Mouse (Mus musculus): ENCODE results near the gene Cpne5. TPM values are rescaled to one million over a fixed set of nuclear protein-coding genes. Genes with fewer than 3 reads are reported as not detected.

Cpne5 gene
- polyA plus RNA-seq, 1 experiment from 2014 or later: 2.7 TPM

- H3K4me2 ChIP-seq (replicated peaks; ENCODE audit: low read depth): no peak overlapping the region
- no peak overlapping the region for H3K27ac ChIP-seq (ENCODE audit: low read depth, low read length)
- no peaks in the 10 kb centered on the region for H3K9me3 ChIP-seq (ENCODE audit: control insufficient read depth)
- no peaks in the 10 kb centered on the region for H3K4me1 ChIP-seq (replicated peaks; ENCODE audit: control insufficient read depth, insufficient read depth, low read length)
- no peak; the same call in 1 of the 2 replicates for TF ChIP-seq CTCF (IDR thresholded peaks at IDR 0.05; ENCODE audit: low read depth)
- no peak for ATAC-seq
- H3K27me3 ChIP-seq (replicated peaks; ENCODE audit: control insufficient read depth, insufficient read depth, low read length): no peaks in the 10 kb centered on the region
- H3K36me3 ChIP-seq (ENCODE audit: control insufficient read depth, insufficient read depth): no peaks in the 10 kb centered on the region
- WGBS: 46% methylated on average over 4 of the region's 4 CpGs
- H3K4me3 ChIP-seq (ENCODE audit: low read depth, low read length): no peak overlapping the region
- H3K9ac ChIP-seq (ENCODE audit: low read depth, low read length): no peak overlapping the region
Measured at GRCm38 (mm10) chr17:29180406-29181127, 57.4 kb downstream of the Cpne5 start.

- Histone ChIP-seq H3K9ac (ENCODE audit: low read depth, low read length) (no peak overlapping the region), H3K4me1 (replicated peaks; ENCODE audit: control insufficient read depth, insufficient read depth, low read length) (no peaks in the 10 kb centered on the region), H3K4me2 (replicated peaks; ENCODE audit: low read depth) (no peak overlapping the region), H3K27me3 (replicated peaks; ENCODE audit: control insufficient read depth, insufficient read depth, low read length) (no peaks in the 10 kb centered on the region), H3K4me3 (ENCODE audit: low read depth, low read length) (no peak overlapping the region), H3K9me3 (ENCODE audit: control insufficient read depth) (no peaks in the 10 kb centered on the region), H3K27ac (ENCODE audit: low read depth, low read length) (no peak overlapping the region), H3K36me3 (ENCODE audit: control insufficient read depth, insufficient read depth) (no peaks in the 10 kb centered on the region)
- no peak for ATAC-seq
- no peak for TF ChIP-seq CTCF (IDR thresholded peaks at IDR 0.05; ENCODE audit: low read depth)
- WGBS: 94% methylated on average over 6 of the region's 6 CpGs
Measured at GRCm38 (mm10) chr17:29179917-29180316, 58.0 kb downstream of the Cpne5 start.

- 80% methylated on average over 9 of the region's 9 CpGs for WGBS
- TF ChIP-seq CTCF (IDR thresholded peaks at IDR 0.05; ENCODE audit: low read depth): no peak
- no peak for ATAC-seq
- H3K36me3 ChIP-seq (ENCODE audit: control insufficient read depth, insufficient read depth): no peaks in the 10 kb centered on the region
- no peak overlapping the region for H3K4me3 ChIP-seq (ENCODE audit: low read depth, low read length)
- H3K9ac ChIP-seq (ENCODE audit: low read depth, low read length): no peak overlapping the region
- H3K27ac ChIP-seq (ENCODE audit: low read depth, low read length): no peak overlapping the region
- H3K9me3 ChIP-seq (ENCODE audit: control insufficient read depth): no peaks in the 10 kb centered on the region
- H3K4me1 ChIP-seq (replicated peaks; ENCODE audit: control insufficient read depth, insufficient read depth, low read length): no peaks in the 10 kb centered on the region
- no peaks in the 10 kb centered on the region for H3K27me3 ChIP-seq (replicated peaks; ENCODE audit: control insufficient read depth, insufficient read depth, low read length)
- no peak overlapping the region for H3K4me2 ChIP-seq (replicated peaks; ENCODE audit: low read depth)
Measured at GRCm38 (mm10) chr17:29178503-29179059, 59.4 kb downstream of the Cpne5 start.

DNA sequence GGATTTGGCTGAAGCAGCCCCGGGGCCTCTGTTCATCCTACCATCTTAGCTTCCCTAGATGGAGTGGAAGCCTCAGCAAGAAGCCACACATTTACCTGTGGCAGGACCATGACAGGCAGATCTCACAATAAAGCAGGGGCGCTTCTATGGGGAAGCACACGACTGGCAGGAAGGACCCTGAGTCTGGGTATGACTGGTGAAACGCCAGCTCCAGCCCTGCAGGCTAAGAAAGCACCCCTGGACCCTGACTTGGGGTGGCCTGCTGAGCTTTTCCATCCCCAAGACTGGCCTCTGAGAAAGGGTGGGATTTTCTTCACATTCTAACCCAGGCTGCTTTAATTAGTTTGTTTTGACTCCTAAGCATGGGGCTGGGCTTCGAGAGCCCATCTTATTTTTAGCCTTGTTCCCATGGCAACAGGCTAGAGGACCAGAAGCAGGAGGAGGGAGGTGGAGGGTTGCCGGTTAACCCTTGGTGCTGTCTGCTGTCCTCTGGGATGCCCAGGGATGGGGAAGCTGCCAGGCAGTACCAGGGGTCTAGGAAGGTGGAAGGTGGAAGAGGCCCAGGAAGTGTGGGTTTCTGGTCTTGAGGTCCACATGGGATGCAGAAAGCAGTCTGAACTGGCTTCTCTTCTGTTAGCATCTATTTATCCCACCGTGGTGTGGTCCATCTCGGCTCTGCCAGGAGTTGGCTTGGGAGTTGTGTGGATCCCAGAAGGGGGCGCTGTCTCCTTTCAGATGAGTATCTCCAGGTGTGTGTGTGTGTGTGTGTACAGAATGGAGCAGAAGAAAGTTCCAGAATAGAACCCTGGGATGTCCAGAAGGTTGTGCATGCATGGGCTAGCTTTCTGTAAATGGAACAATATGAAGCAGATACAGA lies 61.3 kb downstream of the Cpne5 start:
- H3K27ac ChIP-seq (ENCODE audit: low read depth, low read length): no peak overlapping the region
- peak; percentile 86 for TF ChIP-seq CTCF (IDR thresholded peaks at IDR 0.05; ENCODE audit: low read depth)

GRCm38 (mm10) chr17:29175693-29176092 lies 62.3 kb downstream of the Cpne5 start:
- 55% methylated on average over 3 of the region's 3 CpGs for WGBS

More for the DNA sequence above, 61.3 kb downstream of the Cpne5 start:
- no peak for ATAC-seq
- no peaks in the 10 kb centered on the region for H3K9me3 ChIP-seq (ENCODE audit: control insufficient read depth)
- no peak overlapping the region for H3K4me3 ChIP-seq (ENCODE audit: low read depth, low read length)
- H3K4me1 ChIP-seq (replicated peaks; ENCODE audit: control insufficient read depth, insufficient read depth, low read length): no peaks in the 10 kb centered on the region
- no peaks in the 10 kb centered on the region for H3K27me3 ChIP-seq (replicated peaks; ENCODE audit: control insufficient read depth, insufficient read depth, low read length)
- H3K9ac ChIP-seq (ENCODE audit: low read depth, low read length): no peak overlapping the region
- WGBS: 28% methylated on average over 9 of the region's 9 CpGs
- H3K4me2 ChIP-seq (replicated peaks; ENCODE audit: low read depth): no peak overlapping the region
- H3K36me3 ChIP-seq (ENCODE audit: control insufficient read depth, insufficient read depth): no peaks in the 10 kb centered on the region

GRCm38 (mm10) chr17:29173165-29173564 lies 64.8 kb downstream of the Cpne5 start:
- no peak overlapping the region for H3K4me2 ChIP-seq (replicated peaks; ENCODE audit: low read depth)
- no peaks in the 10 kb centered on the region for H3K27me3 ChIP-seq (replicated peaks; ENCODE audit: control insufficient read depth, insufficient read depth, low read length)
- H3K9ac ChIP-seq (ENCODE audit: low read depth, low read length): no peak overlapping the region
- no peak for TF ChIP-seq CTCF (IDR thresholded peaks at IDR 0.05; ENCODE audit: low read depth)
- ATAC-seq: no peak
- WGBS: 75% methylated on average over 8 of the region's 8 CpGs
- peaks cover 3% of the 10 kb centered on the region; the same call in 1 of the 2 replicates for H3K4me1 ChIP-seq (replicated peaks; ENCODE audit: control insufficient read depth, insufficient read depth, low read length)
- H3K27ac ChIP-seq (ENCODE audit: low read depth, low read length): no peak overlapping the region
- H3K4me3 ChIP-seq (ENCODE audit: low read depth, low read length): no peak overlapping the region
- no peaks in the 10 kb centered on the region for H3K36me3 ChIP-seq (ENCODE audit: control insufficient read depth, insufficient read depth)
- H3K9me3 ChIP-seq (ENCODE audit: control insufficient read depth): no peaks in the 10 kb centered on the region

More at GRCm38 (mm10) chr17:29175693-29176092, 62.3 kb downstream of the Cpne5 start:
- Histone ChIP-seq H3K9ac (ENCODE audit: low read depth, low read length) (no peak overlapping the region), H3K9me3 (ENCODE audit: control insufficient read depth) (no peaks in the 10 kb centered on the region), H3K4me3 (ENCODE audit: low read depth, low read length) (no peak overlapping the region), H3K36me3 (ENCODE audit: control insufficient read depth, insufficient read depth) (no peaks in the 10 kb centered on the region), H3K27me3 (replicated peaks; ENCODE audit: control insufficient read depth, insufficient read depth, low read length) (no peaks in the 10 kb centered on the region), H3K4me1 (replicated peaks; ENCODE audit: control insufficient read depth, insufficient read depth, low read length) (peaks cover 3% of the 10 kb centered on the region; the same call in 1 of the 2 replicates), H3K4me2 (replicated peaks; ENCODE audit: low read depth) (no peak overlapping the region), H3K27ac (ENCODE audit: low read depth, low read length) (no peak overlapping the region)
- ATAC-seq: no peak
- no peak for TF ChIP-seq CTCF (IDR thresholded peaks at IDR 0.05; ENCODE audit: low read depth)

Measured in intestine, postnatal 0 days (tissue).